Mouse (Mus musculus) midbrain, embryonic 16.5 days (tissue): ENCODE results near the gene Fcgr1. TPM values are rescaled to one million over a fixed set of nuclear protein-coding genes. Genes with fewer than 3 reads are reported as not detected.
"Not testable (repeated sequence)": the region's sequence is repeated elsewhere in the genome, so short reads cannot be mapped to it uniquely, and the experiment has no call there.

ENCODE experiments used
- ATAC-seq: fragments of 200-750 bp; cut with Nextera tagmentation; 2 replicates; pipeline ENCODE4 v1.8.0; 2017; ENCODE audit warnings: moderate TSS enrichment
- H3K27ac ChIP-seq: fragments of 300-500 bp; sonication (generic); 2 replicates; pipeline ENCODE4 v1.5.1; 2014; ENCODE audit warnings: mild to moderate bottlenecking, low read length, mixed read lengths
- H3K27me3 ChIP-seq: fragments of 300-500 bp; sonication (generic); 2 replicates; pipeline ENCODE4 v1.6.1; 2014; ENCODE audit warnings: low read depth, low read length, mixed read lengths; ENCODE audit not compliant: control insufficient read depth, insufficient read depth
- H3K36me3 ChIP-seq: fragments of 300-500 bp; sonication (generic); 2 replicates; pipeline ENCODE4 v1.6.1; 2014; ENCODE audit warnings: mild to moderate bottlenecking, low read length, moderate library complexity, mixed read lengths; ENCODE audit not compliant: control insufficient read depth, insufficient read depth
- H3K4me1 ChIP-seq: fragments of 300-500 bp; sonication (generic); 2 replicates; pipeline ENCODE4 v1.6.1; 2014; ENCODE audit warnings: mild to moderate bottlenecking, low read length, mixed read lengths; ENCODE audit not compliant: control insufficient read depth, insufficient read depth
- H3K4me2 ChIP-seq: fragments of 300-500 bp; sonication (generic); 2 replicates; pipeline ENCODE4 v1.6.1; 2014; ENCODE audit warnings: mild to moderate bottlenecking, low read length, mixed read lengths
- H3K4me3 ChIP-seq: fragments of 300-500 bp; sonication (generic); 2 replicates; pipeline ENCODE4 v1.5.1; 2014; ENCODE audit warnings: low read depth, mild to moderate bottlenecking, low read length, moderate library complexity, mixed read lengths
- H3K9ac ChIP-seq: fragments of 300-500 bp; sonication (generic); 2 replicates; pipeline ENCODE4 v1.6.1; 2014; ENCODE audit warnings: low read depth, low read length, mixed read lengths
- H3K9me3 ChIP-seq: fragments of 300-500 bp; sonication (generic); replicated peaks from 2 replicates; pipeline ENCODE4 v1.6.1; 2014; ENCODE audit warnings: mild to moderate bottlenecking, low read length, mixed read lengths; ENCODE audit not compliant: control insufficient read depth, poor library complexity, severe bottlenecking
- WGBS: fragments of 180-500 bp; shearing (Covaris S2); extraction: QIAGEN DNeasy Blood & Tissue Kit; methylation state at CpG from one replicate; pipeline ENCODE4 v1.1.7; 2014; 5-methylcytosine and 5-hydroxymethylcytosine counted together
- polyA plus RNA-seq: library from polyadenylated mRNA; unstranded; fragments of >200 nt; fragmentation: Nextera tagmentation; extraction: Ambion mirVana; gene quantifications from 2 replicates; pipeline ENCODE4 v1.2.1, GENCODE M21; 2015

The Fcgr1 gene
- polyA plus RNA-seq, 1 experiment from 2014 or later: 1.5 TPM

- peak overlapping the region; percentile 93 for H3K4me2 ChIP-seq
These were observed 24.9 kb downstream of the Fcgr1 start for GRCm38 (mm10) chr3:96268776-96269378.

GRCm38 (mm10) chr3:96268051-96268775 lies 25.6 kb downstream of the Fcgr1 start, which contains the start of gene Hist2h3b:
Hist2h3b (plus strand) TSS chr3:96268654.
- Histone ChIP-seq H3K9me3 (no peaks in the 10 kb centered on the region), H3K27ac (peak within 1 kb of the TSS; percentile 95), H3K4me1 (peaks cover 12% of the 10 kb centered on the region; the same call in 1 of the 2 replicates), H3K27me3 (no peaks in the 10 kb centered on the region), H3K36me3 (no peaks in the 10 kb centered on the region), H3K4me2 (peak within 1 kb of the TSS; percentile 93), H3K4me3 (peak within 1 kb of the TSS; percentile 59), H3K9ac (peak within 1 kb of the TSS; percentile 62)
- WGBS: 24% methylated on average over 28 of the region's 30 CpGs
- peak; percentile 56 for ATAC-seq

More at GRCm38 (mm10) chr3:96268776-96269378, 24.9 kb downstream of the Fcgr1 start:
- H3K27me3 ChIP-seq, H3K9me3 ChIP-seq, H3K36me3 ChIP-seq: not testable (repeated sequence)
- ATAC-seq: peak; percentile 67
- H3K4me1 ChIP-seq: peaks cover 11% of the 10 kb centered on the region; the same call in 1 of the 2 replicates
- H3K4me3 ChIP-seq: peak overlapping the region; percentile 59
- under 1% methylated on average over 12 of the region's 44 CpGs for WGBS
- peak overlapping the region; percentile 95 for H3K27ac ChIP-seq
- H3K9ac ChIP-seq: peak overlapping the region; percentile 62

GRCm38 (mm10) chr3:96267541-96267940 lies 26.2 kb downstream of the Fcgr1 start:
- Histone ChIP-seq H3K27ac (peak overlapping the region; percentile 25; the same call in 1 of the 2 replicates), H3K27me3 (no peaks in the 10 kb centered on the region), H3K4me1 (peaks cover 12% of the 10 kb centered on the region; the same call in 1 of the 2 replicates), H3K36me3 (no peaks in the 10 kb centered on the region), H3K4me3 (no peak overlapping the region), H3K9me3 (no peaks in the 10 kb centered on the region), H3K4me2 (no peak overlapping the region), H3K9ac (no peak overlapping the region)
- WGBS: 82% methylated on average over 4 of the region's 4 CpGs
- no peak for ATAC-seq

- Histone ChIP-seq H3K4me3 (no peak overlapping the region), H3K4me1 (peaks cover 17% of the 10 kb centered on the region; the same call in 1 of the 2 replicates), H3K4me2 (no peak overlapping the region), H3K36me3 (no peaks in the 10 kb centered on the region), H3K27me3 (no peaks in the 10 kb centered on the region), H3K9me3 (no peaks in the 10 kb centered on the region), H3K27ac (no peak overlapping the region), H3K9ac (no peak overlapping the region)
- ATAC-seq: no peak
- WGBS: 93% methylated on average over 8 of the region's 8 CpGs
These were observed 27.5 kb downstream of the Fcgr1 start for GRCm38 (mm10) chr3:96266132-96266710.

- 70% methylated on average over 7 of the region's 7 CpGs for WGBS
- no peaks in the 10 kb centered on the region for H3K9me3 ChIP-seq
- no peaks in the 10 kb centered on the region for H3K27me3 ChIP-seq
- peaks cover 19% of the 10 kb centered on the region; the same call in 1 of the 2 replicates for H3K4me1 ChIP-seq
- no peak overlapping the region for H3K4me3 ChIP-seq
- H3K9ac ChIP-seq: no peak overlapping the region
- H3K36me3 ChIP-seq: no peaks in the 10 kb centered on the region
- no peak overlapping the region for H3K27ac ChIP-seq
- no peak overlapping the region for H3K4me2 ChIP-seq
- no peak for ATAC-seq
These were observed 29.3 kb downstream of the Fcgr1 start for GRCm38 (mm10) chr3:96264404-96264949.

- Histone ChIP-seq H3K4me2 (peak overlapping the region; percentile 56), H3K36me3 (no peaks in the 10 kb centered on the region), H3K9me3 (no peaks in the 10 kb centered on the region), H3K9ac (peak overlapping the region; percentile 21), H3K27me3 (no peaks in the 10 kb centered on the region), H3K4me1 (peaks cover 17% of the 10 kb centered on the region; the same call in 1 of the 2 replicates), H3K4me3 (peak overlapping the region; percentile 45), H3K27ac (peak overlapping the region; percentile 96)
- peak; percentile 50 for ATAC-seq
- WGBS: 4% methylated on average over 27 of the region's 27 CpGs
These were observed 30.0 kb downstream of the Fcgr1 start for GRCm38 (mm10) chr3:96263558-96264403.

GRCm38 (mm10) chr3:96262979-96263550 lies 30.7 kb downstream of the Fcgr1 start, which contains the start of gene Hist2h4:
Hist2h4 (minus strand) TSS chr3:96263311.
- WGBS: under 1% methylated on average over 40 of the region's 40 CpGs
- peaks cover 15% of the 10 kb centered on the region; the same call in 1 of the 2 replicates for H3K4me1 ChIP-seq
- peak within 1 kb of the TSS; percentile 56 for H3K4me2 ChIP-seq
- H3K4me3 ChIP-seq: peak within 1 kb of the TSS; percentile 45
- peak within 1 kb of the TSS; percentile 96 for H3K27ac ChIP-seq
- peak within 1 kb of the TSS; percentile 75 for H3K9ac ChIP-seq
- no peaks in the 10 kb centered on the region for H3K9me3 ChIP-seq
- no peaks in the 10 kb centered on the region for H3K36me3 ChIP-seq
- H3K27me3 ChIP-seq: no peaks in the 10 kb centered on the region
- ATAC-seq: peak; percentile 91
